Mouse (Mus musculus): ENCODE measurements around the gene Bbs1. TPM values are rescaled to one million over a fixed set of nuclear protein-coding genes. Genes with fewer than 3 reads are reported as not detected.
"Not testable (repeated sequence)": the region's sequence is repeated elsewhere in the genome, so short reads cannot be mapped to it uniquely, and the experiment has no call there.

Gene Bbs1
- polyA plus RNA-seq, 1 experiment = 9.0 TPM

DNA sequence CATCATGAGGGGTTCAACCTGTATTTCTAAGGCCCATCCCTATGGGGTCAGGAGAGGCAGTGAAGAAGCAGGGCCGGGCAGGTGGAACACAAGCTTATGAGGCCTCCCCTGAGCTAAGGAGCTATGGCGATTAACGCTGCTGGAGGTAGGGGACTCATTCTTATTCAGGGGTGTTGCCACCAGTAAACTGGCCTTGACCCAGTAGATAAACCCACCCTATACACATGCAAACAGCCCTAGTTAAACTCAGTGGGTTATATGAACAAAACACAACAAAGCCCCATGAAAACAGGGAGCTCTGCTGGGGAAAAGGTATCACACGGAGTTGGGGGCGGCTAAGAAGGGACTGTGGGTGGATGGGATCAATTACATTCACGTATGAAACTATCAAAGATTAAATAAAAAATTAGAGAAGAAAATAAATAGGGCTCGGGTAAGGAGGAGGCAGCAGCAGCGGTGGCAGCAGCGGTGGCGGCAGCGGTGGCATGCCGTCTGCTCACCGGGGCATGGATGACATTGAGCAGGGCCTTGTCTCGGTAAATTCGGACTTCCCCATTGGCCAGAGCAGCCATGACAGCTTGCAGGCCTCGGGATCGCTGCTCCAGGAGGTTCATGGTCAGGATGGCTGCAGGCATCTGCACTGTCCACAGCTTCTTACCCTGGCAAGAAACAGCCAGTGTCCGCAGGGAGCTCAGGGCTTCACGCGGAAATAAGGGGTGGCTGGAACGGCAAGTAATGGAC, 9.5 kb downstream of the Bbs1 start:
- 67% methylated on average over 21 of the region's 21 CpGs for WGBS
- TF ChIP-seq CTCF (IDR thresholded peaks at IDR 0.05; ENCODE audit: insufficient read depth, low read length) (no peak), POLR2A (IDR thresholded peaks at IDR 0.05; ENCODE audit: borderline replicate concordance, extremely low read depth, low read depth, low read length) (no peak)
- DNase-seq = no peak
- no peak overlapping the region for H3K4me3 ChIP-seq (replicated peaks; ENCODE audit: extremely low read depth, low read depth, low read length)
- H3K4me1 ChIP-seq (ENCODE audit: control insufficient read depth, insufficient read depth, low read length) = no peaks in the 10 kb centered on the region

DNA sequence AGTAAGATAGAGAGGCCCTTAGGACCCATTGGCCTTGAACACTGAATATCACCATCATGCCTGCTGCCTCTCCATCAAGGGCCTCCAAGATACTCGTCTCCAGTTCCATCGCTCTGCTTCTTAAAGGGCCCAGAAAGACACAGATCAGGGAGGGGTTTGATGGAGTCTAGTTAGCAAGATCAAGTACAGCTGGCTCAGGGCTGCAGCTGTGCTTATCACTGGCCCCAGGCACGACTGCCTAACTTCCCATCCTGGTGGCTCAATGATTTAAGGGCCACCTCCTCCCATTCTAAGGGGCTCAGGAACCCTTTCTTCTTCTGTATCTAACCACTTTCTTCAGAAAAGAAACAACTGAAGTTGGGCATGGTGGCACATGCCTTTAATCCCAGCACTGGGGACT, 14.6 kb downstream of the Bbs1 start:
- no peaks in the 10 kb centered on the region for H3K4me1 ChIP-seq (ENCODE audit: control insufficient read depth, insufficient read depth, low read length)
- TF ChIP-seq CTCF (IDR thresholded peaks at IDR 0.05; ENCODE audit: insufficient read depth, low read length) (no peak), POLR2A (IDR thresholded peaks at IDR 0.05; ENCODE audit: borderline replicate concordance, extremely low read depth, low read depth, low read length) (no peak)
- DNase-seq = no peak
- no peak overlapping the region for H3K4me3 ChIP-seq (replicated peaks; ENCODE audit: extremely low read depth, low read depth, low read length)
- WGBS = 75% methylated on average over 3 of the region's 3 CpGs

DNA sequence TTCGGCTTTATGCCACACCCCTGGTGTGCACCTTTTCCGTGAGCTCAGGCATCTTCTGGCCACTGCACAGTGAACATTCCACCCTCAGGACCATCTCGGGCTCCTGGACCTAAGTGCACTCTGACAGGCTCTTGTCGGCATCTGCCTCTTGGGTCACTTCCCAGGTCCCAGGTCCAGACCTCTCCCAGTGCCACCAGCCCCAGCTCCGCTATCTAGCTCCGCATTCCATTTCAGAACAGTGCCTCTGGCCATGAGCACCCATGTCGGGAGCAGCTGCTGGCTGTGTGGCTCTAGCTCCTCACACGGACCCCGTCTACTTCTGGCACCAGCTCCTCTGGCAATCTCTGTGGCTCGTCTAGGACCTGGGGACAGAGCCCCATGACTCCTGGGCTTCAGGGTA, 16.6 kb downstream of the Bbs1 start:
- no peaks in the 10 kb centered on the region for H3K4me1 ChIP-seq (ENCODE audit: control insufficient read depth, insufficient read depth, low read length)
- TF ChIP-seq CTCF (IDR thresholded peaks at IDR 0.05; ENCODE audit: insufficient read depth, low read length) = no peak
- no peak for TF ChIP-seq POLR2A (IDR thresholded peaks at IDR 0.05; ENCODE audit: borderline replicate concordance, extremely low read depth, low read depth, low read length)
- H3K4me3 ChIP-seq (replicated peaks; ENCODE audit: extremely low read depth, low read depth, low read length) = no peak overlapping the region
- no peak for DNase-seq
- WGBS = 81% methylated on average over 10 of the region's 10 CpGs

DNA sequence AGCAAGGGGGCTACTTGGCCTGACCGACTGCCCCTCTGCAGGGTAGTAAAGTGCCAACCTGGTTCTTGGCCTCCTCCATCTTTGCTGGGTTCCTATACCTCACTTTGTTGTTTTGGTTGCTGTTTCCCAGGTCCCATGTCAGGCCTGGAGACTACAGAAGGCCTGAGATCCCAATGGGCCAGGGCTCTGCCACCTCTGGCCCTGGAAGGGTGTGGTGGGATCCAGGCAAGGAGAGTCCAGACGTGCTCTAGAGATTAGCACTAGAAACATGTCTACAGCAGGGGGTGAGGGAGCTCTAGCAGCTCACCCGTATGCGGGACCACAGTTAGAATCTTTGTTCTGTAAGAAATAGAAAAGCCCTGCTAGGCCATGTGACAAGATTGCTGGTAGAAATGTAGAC, 22.5 kb downstream of the Bbs1 start:
- Histone ChIP-seq H3K4me1 (ENCODE audit: control insufficient read depth, insufficient read depth, low read length) (peaks cover 2% of the 10 kb centered on the region; the same call in 1 of the 2 replicates), H3K4me3 (replicated peaks; ENCODE audit: extremely low read depth, low read depth, low read length) (no peak overlapping the region)
- TF ChIP-seq CTCF (IDR thresholded peaks at IDR 0.05; ENCODE audit: insufficient read depth, low read length) = no peak
- no peak for TF ChIP-seq POLR2A (IDR thresholded peaks at IDR 0.05; ENCODE audit: borderline replicate concordance, extremely low read depth, low read depth, low read length)
- WGBS = 87% methylated on average over 4 of the region's 4 CpGs
- DNase-seq = no peak

DNA sequence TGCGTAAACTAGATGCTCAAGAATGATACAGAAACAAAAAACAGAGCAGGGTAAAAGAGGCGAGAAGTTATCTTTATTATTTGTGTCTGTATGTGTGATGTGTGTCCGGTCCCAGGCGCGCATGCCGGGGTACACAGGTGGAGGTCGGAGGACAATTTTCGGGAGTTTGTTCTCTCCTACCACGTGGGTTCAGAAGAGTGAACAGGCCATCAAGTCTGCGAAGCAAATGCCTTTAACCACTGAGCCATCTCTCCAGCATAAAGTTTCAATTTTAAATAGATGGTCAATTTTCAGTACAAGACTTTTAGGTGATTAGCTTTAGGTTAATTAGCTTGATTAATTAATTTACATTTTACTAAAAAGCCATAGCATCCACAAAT, 27.1 kb downstream of the Bbs1 start:
- 58% methylated on average over 10 of the region's 10 CpGs for WGBS
- no peak overlapping the region for H3K4me3 ChIP-seq (replicated peaks; ENCODE audit: extremely low read depth, low read depth, low read length)
- TF ChIP-seq POLR2A (IDR thresholded peaks at IDR 0.05; ENCODE audit: borderline replicate concordance, extremely low read depth, low read depth, low read length) = no peak
- no peak for TF ChIP-seq CTCF (IDR thresholded peaks at IDR 0.05; ENCODE audit: insufficient read depth, low read length)
- H3K4me1 ChIP-seq (ENCODE audit: control insufficient read depth, insufficient read depth, low read length) = peaks cover 5% of the 10 kb centered on the region; the same call in 1 of the 2 replicates
- no peak for DNase-seq

DNA sequence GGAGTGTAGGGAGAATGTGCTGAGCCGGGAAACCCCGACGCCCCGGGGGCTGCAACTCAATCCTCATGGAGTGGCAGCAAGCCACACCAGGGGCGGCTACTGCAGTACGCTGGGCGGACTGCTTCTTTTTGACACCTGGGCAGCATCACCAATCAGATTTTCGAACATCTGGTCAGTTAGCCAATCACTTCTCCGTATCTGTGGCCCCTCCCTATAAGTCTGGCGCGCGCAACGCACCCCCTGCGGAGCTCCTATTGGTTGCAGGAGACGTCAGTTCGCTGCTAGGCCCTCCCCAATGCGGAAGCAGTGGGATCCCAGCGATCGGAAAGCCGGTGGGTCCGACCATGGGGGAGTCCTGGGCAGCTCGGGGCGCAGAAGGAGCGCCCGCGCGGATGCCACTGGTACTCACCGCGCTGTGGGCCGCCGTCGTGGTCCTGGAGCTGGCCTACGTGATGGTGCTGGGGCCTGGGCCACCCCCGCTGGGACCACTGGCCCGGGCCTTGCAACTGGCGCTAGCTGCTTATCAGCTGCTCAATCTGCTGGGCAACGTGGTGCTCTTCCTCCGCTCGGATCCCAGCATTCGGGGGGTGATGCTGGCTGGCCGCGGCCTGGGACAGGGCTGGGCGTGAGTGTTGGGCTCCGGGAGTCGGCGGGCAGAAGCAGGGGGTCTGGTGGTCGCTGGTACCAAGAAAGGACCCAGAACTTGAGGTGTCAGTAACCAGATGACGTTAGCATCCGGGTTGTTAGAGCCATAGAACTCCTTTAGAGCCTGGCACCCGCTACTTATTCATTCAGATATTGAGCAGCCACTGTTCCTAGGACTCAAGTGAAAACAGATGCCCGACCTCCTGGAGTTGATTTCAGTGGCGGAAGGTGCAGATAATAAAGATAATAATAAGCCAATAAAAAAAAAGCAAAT, 27.8 kb downstream of the Bbs1 start, which contains the start of gene Zdhhc24:
Gene Zdhhc24 (plus strand): TSS at position 264 of the 919 bp plus-strand sequence.
- TF ChIP-seq CTCF (IDR thresholded peaks at IDR 0.05; ENCODE audit: insufficient read depth, low read length) (no peak), POLR2A (IDR thresholded peaks at IDR 0.05; ENCODE audit: borderline replicate concordance, extremely low read depth, low read depth, low read length) (peak; percentile 52; the same call in 1 of the 2 replicates)
- peak; percentile 98 for DNase-seq
- Histone ChIP-seq H3K4me1 (ENCODE audit: control insufficient read depth, insufficient read depth, low read length) (peaks cover 5% of the 10 kb centered on the region; the same call in 1 of the 2 replicates), H3K4me3 (replicated peaks; ENCODE audit: extremely low read depth, low read depth, low read length) (peak within 1 kb of the TSS; percentile 81)
- WGBS = under 1% methylated on average over 52 of the region's 52 CpGs

DNA sequence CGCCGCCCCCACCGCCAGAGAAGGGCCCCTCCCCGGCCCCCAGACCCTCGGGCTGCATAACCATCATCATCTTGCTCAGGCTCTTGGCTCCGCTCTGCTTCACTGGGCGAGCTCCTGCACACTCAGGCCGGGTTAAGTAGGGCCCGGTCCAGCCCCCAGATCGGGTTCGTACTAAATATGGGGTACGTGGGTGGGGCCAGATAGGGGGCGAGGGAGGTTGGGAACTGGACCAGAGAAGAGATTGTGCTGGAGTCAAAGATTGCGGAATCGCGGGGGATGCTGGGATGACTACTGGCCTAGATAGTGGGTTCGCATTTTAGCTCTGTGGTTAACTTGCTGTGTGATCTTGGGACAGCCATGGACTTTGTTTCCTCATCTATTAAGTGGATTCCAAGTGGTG, 28.6 kb downstream of the Bbs1 start, which contains the start of gene Actn3:
Gene Actn3 (minus strand): TSS at position 125 of the 400 bp plus-strand sequence.
- no peak for TF ChIP-seq CTCF (IDR thresholded peaks at IDR 0.05; ENCODE audit: insufficient read depth, low read length)
- no peak for TF ChIP-seq POLR2A (IDR thresholded peaks at IDR 0.05; ENCODE audit: borderline replicate concordance, extremely low read depth, low read depth, low read length)
- 8% methylated on average over 17 of the region's 17 CpGs for WGBS
- Histone ChIP-seq H3K4me3 (replicated peaks; ENCODE audit: extremely low read depth, low read depth, low read length) (peak within 1 kb of the TSS; percentile 81), H3K4me1 (ENCODE audit: control insufficient read depth, insufficient read depth, low read length) (peaks cover 5% of the 10 kb centered on the region; the same call in 1 of the 2 replicates)
- peak; percentile 8 for DNase-seq

DNA sequence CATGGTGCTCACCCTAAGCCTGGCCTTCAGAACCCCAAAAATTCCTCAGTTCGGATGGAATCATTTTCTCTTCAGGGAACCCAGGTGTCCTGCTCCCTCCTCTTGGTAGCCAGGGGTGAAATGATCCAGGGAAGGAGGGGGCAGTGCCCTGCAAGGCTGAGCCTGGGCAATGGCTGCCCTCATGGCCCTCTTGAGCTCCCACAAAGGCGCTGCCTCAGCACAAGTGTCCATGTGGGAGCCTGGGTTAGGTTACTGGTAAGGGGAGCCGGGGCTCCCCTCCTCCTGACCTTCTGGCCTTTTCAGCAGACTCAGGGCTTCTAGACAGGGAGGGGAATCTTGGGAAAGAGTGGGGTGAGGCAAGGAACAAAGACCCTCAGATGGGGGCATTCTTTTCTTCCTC, 29.7 kb downstream of the Bbs1 start:
- WGBS = 73% methylated on average over 3 of the region's 3 CpGs
- no peak for DNase-seq
- Histone ChIP-seq H3K4me1 (ENCODE audit: control insufficient read depth, insufficient read depth, low read length) (peaks cover 5% of the 10 kb centered on the region; the same call in 1 of the 2 replicates), H3K4me3 (replicated peaks; ENCODE audit: extremely low read depth, low read depth, low read length) (no peak overlapping the region)
- TF ChIP-seq CTCF (IDR thresholded peaks at IDR 0.05; ENCODE audit: insufficient read depth, low read length) = no peak
- TF ChIP-seq POLR2A (IDR thresholded peaks at IDR 0.05; ENCODE audit: borderline replicate concordance, extremely low read depth, low read depth, low read length) = no peak

DNA sequence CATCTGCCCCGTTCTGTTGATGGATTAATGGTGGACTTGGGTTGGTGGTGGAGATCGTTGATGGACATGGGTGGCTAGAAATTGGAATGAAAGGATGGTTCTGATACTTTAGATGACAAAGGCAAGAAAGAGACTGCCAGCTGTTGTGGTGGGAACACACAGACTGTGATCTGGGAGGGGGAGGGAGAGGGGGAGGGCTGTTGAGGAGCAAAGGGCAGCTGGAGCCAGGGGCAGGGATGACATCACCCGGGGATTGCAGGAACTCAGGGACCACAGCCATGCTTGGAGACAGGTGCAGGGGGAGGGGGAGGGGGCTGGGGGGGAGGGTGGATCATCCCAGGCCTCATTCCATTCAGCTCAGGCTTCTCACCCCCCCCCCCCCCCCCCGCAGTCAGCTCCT, 30.2 kb downstream of the Bbs1 start:
- H3K4me1 ChIP-seq (ENCODE audit: control insufficient read depth, insufficient read depth, low read length) = peaks cover 5% of the 10 kb centered on the region; the same call in 1 of the 2 replicates
- H3K4me3 ChIP-seq (replicated peaks; ENCODE audit: extremely low read depth, low read depth, low read length) = no peak overlapping the region
- 49% methylated on average over 4 of the region's 4 CpGs for WGBS
- TF ChIP-seq POLR2A (IDR thresholded peaks at IDR 0.05; ENCODE audit: borderline replicate concordance, extremely low read depth, low read depth, low read length) (no peak), CTCF (IDR thresholded peaks at IDR 0.05; ENCODE audit: insufficient read depth, low read length) (no peak)
- no peak for DNase-seq

DNA sequence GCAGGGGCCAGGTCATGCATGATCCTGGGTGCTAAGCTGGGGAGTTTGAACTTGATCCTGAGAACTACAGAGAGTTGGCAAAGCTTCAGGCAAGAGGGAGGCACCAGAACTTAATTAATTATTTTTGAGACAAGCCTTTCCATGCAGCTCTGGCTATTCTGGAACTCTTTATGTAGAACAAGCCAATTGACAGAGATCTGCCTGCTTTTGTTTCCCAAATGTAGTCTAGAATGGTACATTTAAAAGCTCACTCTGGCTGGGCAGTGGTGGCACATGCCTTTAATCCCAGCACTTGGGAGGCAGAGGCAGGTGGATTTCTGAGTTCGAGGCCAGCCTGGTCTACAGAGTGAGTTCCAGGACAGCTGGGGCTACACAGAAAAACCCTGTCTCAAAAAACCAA, 31.8 kb downstream of the Bbs1 start:
- 86% methylated on average over 1 of the region's 1 CpGs for WGBS
- H3K4me3 ChIP-seq (replicated peaks; ENCODE audit: extremely low read depth, low read depth, low read length); DNase-seq; H3K4me1 ChIP-seq (ENCODE audit: control insufficient read depth, insufficient read depth, low read length): not testable (repeated sequence)
